Mouse (Mus musculus): ENCODE measurements around the gene Tmem120a. TPM values are rescaled to one million over a fixed set of nuclear protein-coding genes. Genes with fewer than 3 reads are reported as not detected.
A peak's percentile ranks its signal among the peaks of the same experiment; 100 is the strongest.

Gene Tmem120a
- polyA plus RNA-seq, 1 experiment from 2014 or later, result 88.4 TPM

GRCm38 (mm10) chr5:135751041-135751440, 6.8 kb upstream of the Tmem120a start:
- no peak for ATAC-seq (ENCODE audit: low FRiP score, low read depth)
- 73% methylated on average over 1 of the region's 1 CpGs for WGBS
- H3K27me3 ChIP-seq, result no peaks in the 10 kb centered on the region

GRCm38 (mm10) chr5:135744742-135745141, 494 bp upstream of the Tmem120a start:
- Histone ChIP-seq H3K4me1 (replicated peaks) (peaks cover 18% of the 10 kb centered on the region), H3K27ac (replicated peaks) (no peak overlapping the region), H3K9me3 (no peaks in the 10 kb centered on the region), H3K27me3 (no peaks in the 10 kb centered on the region), H3K4me2 (peak overlapping the region; percentile 97), H3K9ac (no peak overlapping the region), H3K36me3 (peaks cover 11% of the 10 kb centered on the region), H3K4me3 (peak overlapping the region; percentile 73)
- WGBS, result 22% methylated on average over 12 of the region's 12 CpGs
- ATAC-seq (ENCODE audit: low FRiP score, low read depth), result no peak

More at GRCm38 (mm10) chr5:135751041-135751440, 6.8 kb upstream of the Tmem120a start:
- Histone ChIP-seq H3K4me3 (no peak overlapping the region), H3K4me1 (replicated peaks) (no peaks in the 10 kb centered on the region), H3K9ac (no peak overlapping the region), H3K27ac (replicated peaks) (no peak overlapping the region), H3K9me3 (no peaks in the 10 kb centered on the region), H3K4me2 (no peak overlapping the region), H3K36me3 (no peaks in the 10 kb centered on the region)

- Histone ChIP-seq H3K9me3 (no peaks in the 10 kb centered on the region), H3K4me3 (peak overlapping the region; percentile 73), H3K4me1 (replicated peaks) (peaks cover 18% of the 10 kb centered on the region), H3K27ac (replicated peaks) (peak overlapping the region; percentile 59; the same call in 1 of the 2 replicates), H3K36me3 (peaks cover 11% of the 10 kb centered on the region), H3K4me2 (peak overlapping the region; percentile 97), H3K27me3 (no peaks in the 10 kb centered on the region), H3K9ac (peak overlapping the region; percentile 78)
- 23% methylated on average over 18 of the region's 18 CpGs for WGBS
- peak; percentile 69; the same call in 1 of the 2 replicates for ATAC-seq (ENCODE audit: low FRiP score, low read depth)
Measured at GRCm38 (mm10) chr5:135742941-135743740, 1.1 kb downstream of the Tmem120a start.

- H3K4me2 ChIP-seq, result no peak overlapping the region
- peaks cover 11% of the 10 kb centered on the region for H3K36me3 ChIP-seq
- no peak overlapping the region for H3K27ac ChIP-seq (replicated peaks)
- WGBS, result 71% methylated on average over 10 of the region's 10 CpGs
- H3K4me3 ChIP-seq, result no peak overlapping the region
- no peak for ATAC-seq (ENCODE audit: low FRiP score, low read depth)
- no peaks in the 10 kb centered on the region for H3K27me3 ChIP-seq
- peaks cover 18% of the 10 kb centered on the region for H3K4me1 ChIP-seq (replicated peaks)
- H3K9ac ChIP-seq, result no peak overlapping the region
- no peaks in the 10 kb centered on the region for H3K9me3 ChIP-seq
Measured at GRCm38 (mm10) chr5:135742156-135742555, 2.1 kb downstream of the Tmem120a start.

- 23% methylated on average over 6 of the region's 6 CpGs for WGBS
- H3K9me3 ChIP-seq, result no peaks in the 10 kb centered on the region
- peaks cover 11% of the 10 kb centered on the region for H3K4me1 ChIP-seq (replicated peaks)
- no peak overlapping the region for H3K27ac ChIP-seq (replicated peaks)
- ATAC-seq (ENCODE audit: low FRiP score, low read depth), result no peak
- H3K27me3 ChIP-seq, result no peaks in the 10 kb centered on the region
- H3K36me3 ChIP-seq, result peaks cover 47% of the 10 kb centered on the region
- H3K9ac ChIP-seq, result no peak overlapping the region
- H3K4me2 ChIP-seq, result no peak overlapping the region
- no peak overlapping the region for H3K4me3 ChIP-seq
Measured at GRCm38 (mm10) chr5:135738266-135738665, 6.0 kb downstream of the Tmem120a start.

GRCm38 (mm10) chr5:135737154-135737553, 7.1 kb downstream of the Tmem120a start:
- no peak for ATAC-seq (ENCODE audit: low FRiP score, low read depth)
- H3K27me3 ChIP-seq, result no peaks in the 10 kb centered on the region
- no peaks in the 10 kb centered on the region for H3K9me3 ChIP-seq
- 84% methylated on average over 7 of the region's 7 CpGs for WGBS
- no peak overlapping the region for H3K9ac ChIP-seq
- no peak overlapping the region for H3K27ac ChIP-seq (replicated peaks)
- H3K36me3 ChIP-seq, result peaks cover 58% of the 10 kb centered on the region
- no peak overlapping the region for H3K4me2 ChIP-seq
- no peak overlapping the region for H3K4me3 ChIP-seq
- 0 out of 2 replicates have a peak, but pooled peaks cover under 1% of the 10 kb centered on the region for H3K4me1 ChIP-seq (replicated peaks)

GRCm38 (mm10) chr5:135736544-135736943, 7.7 kb downstream of the Tmem120a start:
- peaks cover 64% of the 10 kb centered on the region for H3K36me3 ChIP-seq
- ATAC-seq (ENCODE audit: low FRiP score, low read depth), result no peak
- H3K4me2 ChIP-seq, result no peak overlapping the region
- no peaks in the 10 kb centered on the region for H3K27me3 ChIP-seq
- H3K4me1 ChIP-seq (replicated peaks), result no peaks in the 10 kb centered on the region
- 92% methylated on average over 16 of the region's 16 CpGs for WGBS
- no peak overlapping the region for H3K27ac ChIP-seq (replicated peaks)
- no peak overlapping the region for H3K4me3 ChIP-seq
- no peaks in the 10 kb centered on the region for H3K9me3 ChIP-seq
- no peak overlapping the region for H3K9ac ChIP-seq

GRCm38 (mm10) chr5:135735741-135736140, 8.5 kb downstream of the Tmem120a start:
- peaks cover 66% of the 10 kb centered on the region for H3K36me3 ChIP-seq
- no peak overlapping the region for H3K4me2 ChIP-seq
- H3K27me3 ChIP-seq, result no peaks in the 10 kb centered on the region
- H3K27ac ChIP-seq (replicated peaks), result no peak overlapping the region
- no peaks in the 10 kb centered on the region for H3K9me3 ChIP-seq
- 94% methylated on average over 13 of the region's 13 CpGs for WGBS
- no peaks in the 10 kb centered on the region for H3K4me1 ChIP-seq (replicated peaks)
- H3K4me3 ChIP-seq, result no peak overlapping the region
- no peak overlapping the region for H3K9ac ChIP-seq
- ATAC-seq (ENCODE audit: low FRiP score, low read depth), result no peak

- ATAC-seq (ENCODE audit: low FRiP score, low read depth), result no peak
- H3K4me2 ChIP-seq, result no peak overlapping the region
- no peak overlapping the region for H3K9ac ChIP-seq
- H3K4me1 ChIP-seq (replicated peaks), result no peaks in the 10 kb centered on the region
- H3K27ac ChIP-seq (replicated peaks), result no peak overlapping the region
- peaks cover 77% of the 10 kb centered on the region for H3K36me3 ChIP-seq
- WGBS, result 96% methylated on average over 42 of the region's 42 CpGs
- no peak overlapping the region for H3K4me3 ChIP-seq
- no peaks in the 10 kb centered on the region for H3K27me3 ChIP-seq
- no peaks in the 10 kb centered on the region for H3K9me3 ChIP-seq
Measured at GRCm38 (mm10) chr5:135734057-135734680, 10.1 kb downstream of the Tmem120a start.

- H3K4me3 ChIP-seq, result no peak overlapping the region
- H3K36me3 ChIP-seq, result peaks cover 77% of the 10 kb centered on the region
- H3K4me1 ChIP-seq (replicated peaks), result no peaks in the 10 kb centered on the region
- no peak for ATAC-seq (ENCODE audit: low FRiP score, low read depth)
- H3K27ac ChIP-seq (replicated peaks), result no peak overlapping the region
- H3K27me3 ChIP-seq, result no peaks in the 10 kb centered on the region
- no peak overlapping the region for H3K4me2 ChIP-seq
- H3K9ac ChIP-seq, result no peak overlapping the region
- H3K9me3 ChIP-seq, result no peaks in the 10 kb centered on the region
- 87% methylated on average over 4 of the region's 4 CpGs for WGBS
Measured at GRCm38 (mm10) chr5:135733071-135733470, 11.2 kb downstream of the Tmem120a start.

- WGBS, result 94% methylated on average over 16 of the region's 16 CpGs
- Histone ChIP-seq H3K9me3 (no peaks in the 10 kb centered on the region), H3K36me3 (peaks cover 71% of the 10 kb centered on the region), H3K9ac (no peak overlapping the region), H3K4me1 (replicated peaks) (peaks cover 8% of the 10 kb centered on the region), H3K27ac (replicated peaks) (no peak overlapping the region), H3K4me2 (no peak overlapping the region), H3K4me3 (no peak overlapping the region), H3K27me3 (no peaks in the 10 kb centered on the region)
- ATAC-seq (ENCODE audit: low FRiP score, low read depth), result no peak
Measured at GRCm38 (mm10) chr5:135731322-135731721, 12.9 kb downstream of the Tmem120a start.

GRCm38 (mm10) chr5:135730916-135731315, 13.3 kb downstream of the Tmem120a start:
- Histone ChIP-seq H3K9ac (no peak overlapping the region), H3K4me1 (replicated peaks) (peaks cover 12% of the 10 kb centered on the region), H3K27ac (replicated peaks) (no peak overlapping the region), H3K36me3 (peaks cover 68% of the 10 kb centered on the region), H3K27me3 (no peaks in the 10 kb centered on the region), H3K4me2 (no peak overlapping the region), H3K9me3 (no peaks in the 10 kb centered on the region), H3K4me3 (no peak overlapping the region)
- ATAC-seq (ENCODE audit: low FRiP score, low read depth), result no peak
- WGBS, result 92% methylated on average over 10 of the region's 10 CpGs

All from hindbrain, embryonic 15.5 days (tissue).